Mouse (Mus musculus): ENCODE measurements around the gene Galk2. TPM values are rescaled to one million over a fixed set of nuclear protein-coding genes. Genes with fewer than 3 reads are reported as not detected.

The Galk2 gene
- polyA plus RNA-seq, 1 experiment from 2014 or later: 37.2 TPM

DNA sequence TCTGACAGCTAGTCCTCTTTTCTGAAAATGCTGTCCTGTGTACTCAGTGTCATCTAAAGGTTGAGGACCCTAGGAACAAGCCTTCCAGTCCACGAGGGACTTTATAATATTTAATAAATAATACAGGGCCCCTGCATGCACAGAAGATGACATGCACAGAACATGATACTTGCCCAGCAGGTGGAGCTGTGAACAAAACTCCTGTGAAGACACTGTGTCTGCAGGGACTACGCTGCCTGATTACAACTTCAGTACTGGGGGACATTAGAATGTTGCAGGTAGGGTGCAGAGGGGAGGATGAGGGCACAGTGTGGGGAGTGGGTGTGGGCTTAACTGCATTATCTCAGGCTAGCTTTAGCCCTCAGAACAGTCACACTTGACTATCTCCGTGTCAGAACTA lies 147.2 kb downstream of the Galk2 start:
- peak; percentile 44 for DNase-seq (ENCODE audit: low spot score)
- no peaks in the 10 kb centered on the region for H3K27me3 ChIP-seq (ENCODE audit: low read depth, poor library complexity, severe bottlenecking)
- 50% methylated on average over 3 of the region's 3 CpGs for WGBS
- H3K9me3 ChIP-seq (replicated peaks): no peaks in the 10 kb centered on the region
- no peak overlapping the region for H3K27ac ChIP-seq
- no peaks in the 10 kb centered on the region for H3K36me3 ChIP-seq
- H3K4me3 ChIP-seq: no peak overlapping the region
- no peaks in the 10 kb centered on the region for H3K4me1 ChIP-seq

DNA sequence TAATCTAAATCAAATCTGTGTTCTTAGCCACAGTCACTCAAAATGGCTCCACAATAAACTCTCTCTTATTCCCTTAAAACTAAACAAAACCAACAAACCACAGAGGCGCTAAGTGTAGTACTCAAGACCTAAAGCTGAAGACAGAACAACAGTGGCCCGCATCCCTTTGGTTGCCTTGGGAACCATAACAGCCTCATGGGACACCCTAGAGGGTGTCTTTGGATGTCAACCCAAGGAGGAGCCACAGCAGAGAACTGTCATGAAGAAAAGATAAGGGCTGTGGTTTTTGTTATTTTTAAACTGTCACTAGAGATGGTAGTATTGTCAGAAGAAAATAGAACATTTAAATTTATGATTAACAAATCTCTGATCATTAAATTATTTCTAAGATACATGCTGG lies 147.8 kb downstream of the Galk2 start:
- WGBS: 79% methylated on average over 2 of the region's 2 CpGs
- Histone ChIP-seq H3K4me1 (no peaks in the 10 kb centered on the region), H3K4me3 (no peak overlapping the region), H3K27ac (no peak overlapping the region), H3K36me3 (no peaks in the 10 kb centered on the region), H3K9me3 (replicated peaks) (no peaks in the 10 kb centered on the region), H3K27me3 (ENCODE audit: low read depth, poor library complexity, severe bottlenecking) (no peaks in the 10 kb centered on the region)
- no peak for DNase-seq (ENCODE audit: low spot score)

GRCm38 (mm10) chr2:126014989-126015710 lies 156.2 kb downstream of the Galk2 start:
- Histone ChIP-seq H3K27ac (peak overlapping the region; percentile 34; the same call in 1 of the 2 replicates), H3K36me3 (no peaks in the 10 kb centered on the region), H3K27me3 (ENCODE audit: low read depth, poor library complexity, severe bottlenecking) (no peaks in the 10 kb centered on the region), H3K4me1 (peaks cover 17% of the 10 kb centered on the region), H3K4me3 (no peak overlapping the region), H3K9me3 (replicated peaks) (no peaks in the 10 kb centered on the region)
- WGBS: 63% methylated on average over 12 of the region's 12 CpGs
- no peak for DNase-seq (ENCODE audit: low spot score)

- Histone ChIP-seq H3K4me1 (peaks cover 17% of the 10 kb centered on the region), H3K4me3 (no peak overlapping the region), H3K27ac (0 out of 2 replicates have a peak overlapping the region, but pooled peaks have one; percentile 25), H3K9me3 (replicated peaks) (no peaks in the 10 kb centered on the region), H3K27me3 (ENCODE audit: low read depth, poor library complexity, severe bottlenecking) (no peaks in the 10 kb centered on the region), H3K36me3 (no peaks in the 10 kb centered on the region)
- 24% methylated on average over 3 of the region's 3 CpGs for WGBS
- DNase-seq (ENCODE audit: low spot score): no peak
These were observed 157.0 kb downstream of the Galk2 start for GRCm38 (mm10) chr2:126015763-126016473.

DNA sequence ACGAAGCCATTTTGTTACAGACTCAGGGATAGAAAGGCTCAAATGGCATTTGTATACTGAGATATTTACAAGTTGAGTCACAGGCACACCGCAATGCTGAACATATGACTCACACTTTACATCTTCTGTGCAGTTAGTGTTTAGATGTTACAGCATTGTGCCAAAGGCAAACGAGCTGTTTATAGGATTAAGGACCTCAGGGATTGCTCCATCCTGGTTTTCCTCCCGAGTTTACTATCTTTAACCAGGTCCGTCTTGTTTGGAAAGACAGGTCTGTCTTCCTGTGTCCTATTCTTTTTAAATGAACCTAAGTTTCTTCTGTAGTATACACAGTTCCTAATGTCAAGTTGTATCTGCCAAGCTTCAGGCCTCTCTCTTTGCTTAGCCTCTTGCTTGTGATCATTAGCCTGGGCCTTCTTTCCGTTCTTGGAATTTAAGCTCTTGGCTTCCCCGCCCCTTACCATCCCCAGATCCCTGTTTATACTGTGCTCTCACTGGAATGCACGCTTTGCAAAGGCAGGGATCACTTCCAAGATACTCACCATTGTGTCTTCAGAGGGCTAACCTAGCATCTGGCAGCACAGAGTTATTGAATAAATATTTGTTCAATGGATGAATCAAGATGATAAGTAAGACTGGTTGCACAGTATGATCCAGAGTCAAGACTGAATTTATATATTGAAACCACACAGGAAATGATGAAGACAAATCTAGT lies 172.4 kb downstream of the Galk2 start:
- 65% methylated on average over 8 of the region's 8 CpGs for WGBS
- Histone ChIP-seq H3K27me3 (ENCODE audit: low read depth, poor library complexity, severe bottlenecking) (no peaks in the 10 kb centered on the region), H3K27ac (no peak overlapping the region), H3K36me3 (no peaks in the 10 kb centered on the region), H3K4me1 (peaks cover 13% of the 10 kb centered on the region), H3K9me3 (replicated peaks) (no peaks in the 10 kb centered on the region), H3K4me3 (no peak overlapping the region)
- no peak for DNase-seq (ENCODE audit: low spot score)

GRCm38 (mm10) chr2:126033114-126033972 lies 174.4 kb downstream of the Galk2 start:
- H3K4me3 ChIP-seq: no peak overlapping the region
- no peaks in the 10 kb centered on the region for H3K9me3 ChIP-seq (replicated peaks)
- WGBS: 83% methylated on average over 8 of the region's 8 CpGs
- no peak for DNase-seq (ENCODE audit: low spot score)
- H3K4me1 ChIP-seq: peaks cover 13% of the 10 kb centered on the region
- H3K27ac ChIP-seq: no peak overlapping the region
- H3K36me3 ChIP-seq: no peaks in the 10 kb centered on the region
- H3K27me3 ChIP-seq (ENCODE audit: low read depth, poor library complexity, severe bottlenecking): no peaks in the 10 kb centered on the region

Other genes starting within 250 kb of the Galk2 start
- gene Cep152, start 234.0 kb upstream of the Galk2 start, polyA plus RNA-seq (2016; fragmentation: Nextera tagmentation; extraction: Ambion mirVana): 10.0 and 11.1 TPM in 2 replicates
- 106 and 135 TPM in 2 replicates for gene Eid1, start 186.0 kb upstream of the Galk2 start, polyA plus RNA-seq (2016; fragmentation: Nextera tagmentation; extraction: Ambion mirVana)
- gene Shc4, start 135.0 kb upstream of the Galk2 start, polyA plus RNA-seq (2016; fragmentation: Nextera tagmentation; extraction: Ambion mirVana): 1.4 TPM in 2 replicates
- 12.3 and 16.2 TPM in 2 replicates for gene Secisbp2l, start 76.2 kb upstream of the Galk2 start, polyA plus RNA-seq (2016; fragmentation: Nextera tagmentation; extraction: Ambion mirVana)
- 88.0 and 93.5 TPM in 2 replicates for gene Cops2, start within 50 bp of the Galk2 start, polyA plus RNA-seq (2016; fragmentation: Nextera tagmentation; extraction: Ambion mirVana)
- 0.51 TPM in 1 of 2 replicates, not detected in the other for gene Fgf7, start 175.5 kb downstream of the Galk2 start, polyA plus RNA-seq (2016; fragmentation: Nextera tagmentation; extraction: Ambion mirVana)

Measured in limb, embryonic 10.5 days (tissue).